Mouse (Mus musculus) thymus, adult 2 months (tissue): ENCODE data around the gene Chst5. TPM values are rescaled to one million over a fixed set of nuclear protein-coding genes. Genes with fewer than 3 reads are reported as not detected.

Experiments
- DNase-seq: peaks from one replicate; pipeline ENCODE4 v3.0.0; 2021
- H3K27ac ChIP-seq: fragments of 200-500 bp; 2 replicates; pipeline ENCODE4 v1.5.1; 2012; ENCODE audit warnings: low read length, control low read depth; ENCODE audit not compliant: control insufficient read depth, insufficient read depth
- H3K27me3 ChIP-seq: fragments of 200-500 bp; 2 replicates; pipeline ENCODE4 v1.6.1; 2012; ENCODE audit warnings: mild to moderate bottlenecking, low read length, moderate library complexity, mixed read lengths; ENCODE audit not compliant: control insufficient read depth, insufficient read depth
- H3K36me3 ChIP-seq: fragments of 200-500 bp; 2 replicates; pipeline ENCODE4 v1.6.1; 2012; ENCODE audit warnings: mild to moderate bottlenecking, low read length, moderate library complexity; ENCODE audit not compliant: control insufficient read depth, insufficient read depth
- H3K4me1 ChIP-seq: fragments of 200-500 bp; replicated peaks from 2 replicates; pipeline ENCODE4 v1.6.1; 2012; ENCODE audit warnings: low read length; ENCODE audit not compliant: control insufficient read depth, insufficient read depth
- H3K4me3 ChIP-seq: fragments of 200-500 bp; 2 replicates; pipeline ENCODE4 v1.5.1; 2012; ENCODE audit warnings: mild to moderate bottlenecking, low read length, control low read depth, moderate library complexity; ENCODE audit not compliant: control insufficient read depth, insufficient read depth
- CTCF ChIP-seq: fragments of 200-500 bp; IDR thresholded peaks from 2 replicates; pipeline ENCODE4 v1.5.1; 2012; ENCODE audit warnings: mild to moderate bottlenecking, control low read depth, low read length, moderate library complexity, borderline replicate concordance; ENCODE audit not compliant: control insufficient read depth, poor library complexity, insufficient read depth; ENCODE audit errors: extremely low read depth
- POLR2A ChIP-seq: fragments of 200-500 bp; IDR thresholded peaks from 2 replicates; pipeline ENCODE4 v1.6.1; 2012; ENCODE audit warnings: mild to moderate bottlenecking, low read length, control low read depth, moderate library complexity; ENCODE audit not compliant: control insufficient read depth, poor library complexity, insufficient read depth; ENCODE audit errors: extremely low read depth
- WGBS: fragments of 180-500 bp; shearing (Covaris S2); methylation state at CpG from one replicate; pipeline ENCODE4 v1.1.7; 2018; 5-methylcytosine and 5-hydroxymethylcytosine counted together
- polyA plus RNA-seq: library from polyadenylated mRNA; depleted of rRNA; stranded (reverse); fragments of >200 nt; gene quantifications from 2 replicates; pipeline ENCODE4 v1.2.3, GENCODE M21; 2012

The Chst5 gene
- polyA plus RNA-seq, 1 experiment = 0.75 TPM

GRCm38 (mm10) chr8:111876355-111876948, 33.8 kb downstream of the Chst5 start, which contains the start of gene Tmem170:
TSS of gene Tmem170 (minus strand) at chr8:111876750.
- Histone ChIP-seq H3K4me1 (peaks cover 3% of the 10 kb centered on the region; the same call in 1 of the 2 replicates), H3K4me3 (peak within 1 kb of the TSS; percentile 71), H3K27ac (no peak within 1 kb of the TSS; the same call in 1 of the 2 replicates), H3K36me3 (no peaks in the 10 kb centered on the region), H3K27me3 (no peaks in the 10 kb centered on the region)
- under 1% methylated on average over 51 of the region's 53 CpGs for WGBS
- DNase-seq = peak; percentile 97
- TF ChIP-seq POLR2A (peak; percentile 67; the same call in 1 of the 2 replicates), CTCF (peak; percentile 93)

GRCm38 (mm10) chr8:111875758-111876157, 34.5 kb downstream of the Chst5 start:
- DNase-seq = peak; percentile 24
- Histone ChIP-seq H3K27ac (no peak overlapping the region; the same call in 1 of the 2 replicates), H3K27me3 (no peaks in the 10 kb centered on the region), H3K4me1 (peaks cover 3% of the 10 kb centered on the region; the same call in 1 of the 2 replicates), H3K36me3 (no peaks in the 10 kb centered on the region), H3K4me3 (peak overlapping the region; percentile 71)
- TF ChIP-seq CTCF = no peak
- TF ChIP-seq POLR2A = no peak
- WGBS = 12% methylated on average over 9 of the region's 9 CpGs

- H3K36me3 ChIP-seq = no peaks in the 10 kb centered on the region
- TF ChIP-seq POLR2A (no peak), CTCF (no peak)
- no peak overlapping the region for H3K4me3 ChIP-seq
- no peaks in the 10 kb centered on the region for H3K27me3 ChIP-seq
- no peak for DNase-seq
- peaks cover 3% of the 10 kb centered on the region; the same call in 1 of the 2 replicates for H3K4me1 ChIP-seq
- WGBS = 86% methylated on average over 3 of the region's 3 CpGs
- H3K27ac ChIP-seq = no peak overlapping the region
These were observed 39.0 kb downstream of the Chst5 start for GRCm38 (mm10) chr8:111871278-111871677.

- no peak overlapping the region for H3K27ac ChIP-seq
- H3K4me1 ChIP-seq = no peaks in the 10 kb centered on the region
- no peak for DNase-seq
- TF ChIP-seq POLR2A (no peak), CTCF (no peak)
- 78% methylated on average over 3 of the region's 3 CpGs for WGBS
- no peaks in the 10 kb centered on the region for H3K36me3 ChIP-seq
- no peak overlapping the region for H3K4me3 ChIP-seq
- H3K27me3 ChIP-seq = no peaks in the 10 kb centered on the region
These were observed 39.9 kb downstream of the Chst5 start for GRCm38 (mm10) chr8:111870379-111870778.

GRCm38 (mm10) chr8:111868664-111869063, 41.6 kb downstream of the Chst5 start:
- no peak overlapping the region for H3K4me3 ChIP-seq
- TF ChIP-seq CTCF = no peak
- TF ChIP-seq POLR2A = no peak
- no peaks in the 10 kb centered on the region for H3K4me1 ChIP-seq
- 89% methylated on average over 2 of the region's 2 CpGs for WGBS
- no peaks in the 10 kb centered on the region for H3K27me3 ChIP-seq
- no peak overlapping the region for H3K27ac ChIP-seq
- no peaks in the 10 kb centered on the region for H3K36me3 ChIP-seq
- DNase-seq = no peak

- no peak overlapping the region for H3K4me3 ChIP-seq
- TF ChIP-seq POLR2A = no peak
- no peak for TF ChIP-seq CTCF
- no peaks in the 10 kb centered on the region for H3K36me3 ChIP-seq
- H3K4me1 ChIP-seq = no peaks in the 10 kb centered on the region
- no peak for DNase-seq
- no peak overlapping the region for H3K27ac ChIP-seq
- 95% methylated on average over 6 of the region's 6 CpGs for WGBS
- no peaks in the 10 kb centered on the region for H3K27me3 ChIP-seq
These were observed 44.4 kb downstream of the Chst5 start for GRCm38 (mm10) chr8:111865857-111866256.
